Mouse (Mus musculus): ENCODE data around the gene Foxc2.
A peak's percentile ranks its signal among the peaks of the same experiment; 100 is the strongest.

The Foxc2 gene

GRCm38 (mm10) chr8:121115948-121116347 is at the start of gene Foxc2:
TSS of gene Foxc2 (plus strand) at chr8:121116171.
- DNase-seq (ENCODE audit: low spot score in 2 of 2) = peak in 1 of 2 experiments; percentile 40

- no peak for DNase-seq (ENCODE audit: low spot score in 2 of 2)
Observed at GRCm38 (mm10) chr8:121071454-121071853, 44.5 kb upstream of the Foxc2 start.

GRCm38 (mm10) chr8:121072406-121073130 is 43.4 kb upstream of the Foxc2 start:
- DNase-seq (ENCODE audit: low spot score in 2 of 2) = no peak

GRCm38 (mm10) chr8:121073174-121074107 is 42.5 kb upstream of the Foxc2 start:
- DNase-seq (ENCODE audit: low spot score in 2 of 2) = no peak

- no peak for DNase-seq (ENCODE audit: low spot score in 2 of 2)
Observed at GRCm38 (mm10) chr8:121074108-121074847, 41.7 kb upstream of the Foxc2 start.

GRCm38 (mm10) chr8:121074848-121075145 is 41.2 kb upstream of the Foxc2 start:
- DNase-seq (ENCODE audit: low spot score in 2 of 2) = no peak

- DNase-seq (ENCODE audit: low spot score in 2 of 2) = no peak
Observed at GRCm38 (mm10) chr8:121075936-121076335, 40.0 kb upstream of the Foxc2 start.

- no peak for DNase-seq (ENCODE audit: low spot score in 2 of 2)
Observed at GRCm38 (mm10) chr8:121076555-121076954, 39.4 kb upstream of the Foxc2 start.

GRCm38 (mm10) chr8:121078721-121079120 is 37.2 kb upstream of the Foxc2 start:
- no peak for DNase-seq (ENCODE audit: low spot score in 2 of 2)

GRCm38 (mm10) chr8:121079201-121079600 is 36.8 kb upstream of the Foxc2 start:
- no peak for DNase-seq (ENCODE audit: low spot score in 2 of 2)

GRCm38 (mm10) chr8:121079944-121080343 is 36.0 kb upstream of the Foxc2 start:
- no peak for DNase-seq (ENCODE audit: low spot score in 2 of 2)

GRCm38 (mm10) chr8:121080361-121081090 is 35.4 kb upstream of the Foxc2 start:
- no peak for DNase-seq (ENCODE audit: low spot score in 2 of 2)

- no peak for DNase-seq (ENCODE audit: low spot score in 2 of 2)
Observed at GRCm38 (mm10) chr8:121081398-121081797, 34.6 kb upstream of the Foxc2 start.

- no peak for DNase-seq (ENCODE audit: low spot score in 2 of 2)
Observed at GRCm38 (mm10) chr8:121082218-121083092, 33.5 kb upstream of the Foxc2 start.

GRCm38 (mm10) chr8:121083093-121083935 is 32.7 kb upstream of the Foxc2 start:
- DNase-seq (ENCODE audit: low spot score in 2 of 2) = no peak

- DNase-seq (ENCODE audit: low spot score in 2 of 2) = no peak
Observed at GRCm38 (mm10) chr8:121083936-121084209, 32.1 kb upstream of the Foxc2 start.

- no peak for DNase-seq (ENCODE audit: low spot score in 2 of 2)
Observed at GRCm38 (mm10) chr8:121084210-121084951, 31.6 kb upstream of the Foxc2 start, which contains the start of gene Foxf1. TSS of gene Foxf1 (plus strand) at chr8:121084386.

- DNase-seq (ENCODE audit: low spot score in 2 of 2) = no peak
Observed at GRCm38 (mm10) chr8:121085011-121085410, 31.0 kb upstream of the Foxc2 start.

- no peak for DNase-seq (ENCODE audit: low spot score in 2 of 2)
Observed at GRCm38 (mm10) chr8:121085561-121085960, 30.4 kb upstream of the Foxc2 start.

Measured in right cerebral cortex, postnatal 36 days (tissue).